Mouse (Mus musculus) myocyte (in vitro differentiated cells): Measurements from ENCODE around the gene Sphk1.

Experiments used
- CEBPB ChIP-seq: IDR thresholded peaks from 2 replicates; pipeline ENCODE4 v1.6.1; 2011; ENCODE audit warnings: mild to moderate bottlenecking, moderate library complexity; ENCODE audit not compliant: poor library complexity, insufficient read depth, severe bottlenecking
- MAX ChIP-seq: IDR thresholded peaks from one replicate; pipeline ENCODE4 v1.6.1; 2011; ENCODE audit warnings: low read depth, mild to moderate bottlenecking, control low read depth
- MYOD1 ChIP-seq, 3 experiments: IDR thresholded peaks; one replicate each; pipeline ENCODE4 v1.6.1; 2011; ENCODE audit warnings: control low read depth in 2 of 3, low read depth in 2 of 3, mild to moderate bottlenecking in 2 of 3, moderate library complexity in 1 of 3; ENCODE audit not compliant: insufficient read length in 2 of 3, control insufficient read depth in 1 of 3
- POLR2A ChIP-seq: IDR thresholded peaks from one replicate; pipeline ENCODE4 v1.6.1; 2011; ENCODE audit warnings: low read depth, mild to moderate bottlenecking, control low read depth, moderate library complexity; ENCODE audit not compliant: insufficient read length
- POLR2AphosphoS2 ChIP-seq: IDR thresholded peaks from one replicate; pipeline ENCODE4 v1.6.1; 2011; ENCODE audit warnings: low read depth, control low read depth; ENCODE audit not compliant: insufficient read length
- REST ChIP-seq: IDR thresholded peaks from one replicate; pipeline ENCODE4 v1.6.1; 2011; ENCODE audit warnings: mild to moderate bottlenecking, control low read depth, moderate library complexity; ENCODE audit not compliant: insufficient read depth, insufficient read length
- TCF12 ChIP-seq: IDR thresholded peaks from one replicate; pipeline ENCODE4 v1.6.1; 2011; ENCODE audit warnings: mild to moderate bottlenecking, control low read depth; ENCODE audit not compliant: poor library complexity, insufficient read depth, severe bottlenecking
- TCF3 ChIP-seq: IDR thresholded peaks from one replicate; pipeline ENCODE4 v1.6.1; 2011; ENCODE audit warnings: low read depth, control low read depth; ENCODE audit not compliant: insufficient read length
- USF1 ChIP-seq: IDR thresholded peaks from one replicate; pipeline ENCODE4 v1.6.1; 2011; ENCODE audit warnings: low read depth, mild to moderate bottlenecking, control low read depth, moderate library complexity

DNA sequence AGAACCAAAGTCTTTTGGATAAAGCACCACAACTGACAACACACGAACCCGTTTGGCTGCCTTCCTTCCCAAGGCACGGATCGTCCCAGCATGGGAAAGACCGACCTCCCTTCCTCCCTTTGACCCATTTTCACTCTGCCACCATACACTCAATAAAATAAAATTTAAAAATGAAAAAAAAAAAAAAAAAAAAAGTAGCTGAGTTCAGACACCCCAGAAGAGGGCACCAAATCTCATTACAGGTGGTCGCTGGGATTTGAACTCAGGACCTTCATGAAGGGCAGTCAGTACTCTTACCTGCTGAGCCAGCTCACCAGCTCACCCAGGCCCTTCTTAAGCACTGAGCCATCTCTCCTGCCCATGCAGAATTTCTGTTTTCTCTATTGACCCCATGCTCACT is 31.7 kb upstream of the Sphk1 start:
- TF ChIP-seq TCF3 (no peak), TCF12 (no peak), USF1 (no peak), POLR2A (no peak), MYOD1 (IDR thresholded peaks at IDR 0.05; ENCODE audit: control insufficient read depth in 1 of 3, insufficient read length in 2 of 3, low read depth in 2 of 3) (no peak), POLR2AphosphoS2 (no peak), CEBPB (no peak), MAX (no peak), REST (no peak)
